Mouse (Mus musculus): Measurements from ENCODE around the gene Trpm8.

Trpm8 gene

GRCm38 (mm10) chr1:88355681-88356080, 78.2 kb downstream of the Trpm8 start:
- no peak for DNase-seq (ENCODE audit: low spot score)

GRCm38 (mm10) chr1:88356616-88357015, 79.2 kb downstream of the Trpm8 start:
- DNase-seq (ENCODE audit: low spot score), result no peak

DNA sequence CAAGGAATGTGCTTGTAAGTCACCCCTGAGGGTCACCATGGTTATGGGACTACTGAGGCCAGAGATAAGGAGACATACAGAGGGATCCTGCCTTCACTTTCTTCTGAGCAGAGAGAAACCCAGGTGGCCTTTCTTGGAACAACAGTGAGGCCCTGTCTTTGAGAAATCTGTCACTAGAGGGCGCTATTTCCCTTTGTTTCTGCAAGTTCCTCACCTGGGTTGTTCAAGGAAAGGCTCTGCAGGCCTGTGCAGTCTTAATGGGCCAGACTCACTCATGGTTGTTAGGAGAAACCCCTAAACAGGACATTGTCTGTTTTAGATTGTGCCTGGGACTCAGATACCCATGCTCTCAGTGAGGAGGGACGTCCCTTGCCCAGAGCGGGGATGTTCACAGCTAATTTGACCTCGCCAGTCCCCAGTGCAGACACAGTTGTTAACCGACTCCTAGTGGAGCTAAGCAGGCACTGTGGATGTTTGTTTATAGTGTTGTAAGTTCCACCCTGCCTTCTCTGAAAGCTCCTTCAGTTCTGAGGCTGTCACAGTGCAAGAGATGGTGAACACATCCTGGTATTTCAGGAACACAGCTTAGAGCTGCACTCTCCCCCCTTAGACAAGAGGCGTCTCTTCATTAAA, 80.1 kb downstream of the Trpm8 start:
- peak; percentile 72 for DNase-seq (ENCODE audit: low spot score)

DNA sequence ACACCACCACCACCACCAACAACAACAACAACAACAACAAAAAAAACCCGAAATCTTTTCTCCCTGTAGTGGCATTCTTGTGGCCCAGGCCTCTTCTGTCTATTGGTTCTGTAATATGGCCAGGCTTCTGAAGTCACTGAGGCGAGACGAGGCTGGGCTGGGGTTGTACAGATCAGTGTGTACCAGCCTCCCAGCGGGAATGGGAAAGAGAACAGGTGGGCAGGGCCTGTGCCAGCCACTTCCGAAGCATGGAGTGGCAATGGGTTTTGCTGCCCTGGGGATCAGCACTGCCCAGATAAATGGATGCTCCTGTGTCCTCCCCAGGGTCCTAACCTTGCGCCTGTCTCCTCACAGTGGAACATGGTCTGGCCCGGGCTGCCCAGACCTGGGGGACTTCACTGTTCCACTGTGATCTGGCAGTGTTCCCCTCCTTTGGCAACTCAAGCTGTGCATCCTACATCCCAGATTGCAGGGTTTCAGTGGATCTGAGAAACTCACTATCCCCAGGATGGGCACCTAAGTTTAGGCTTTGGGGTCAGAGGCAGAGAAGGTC, 80.7 kb downstream of the Trpm8 start:
- DNase-seq (ENCODE audit: low spot score), result no peak

DNA sequence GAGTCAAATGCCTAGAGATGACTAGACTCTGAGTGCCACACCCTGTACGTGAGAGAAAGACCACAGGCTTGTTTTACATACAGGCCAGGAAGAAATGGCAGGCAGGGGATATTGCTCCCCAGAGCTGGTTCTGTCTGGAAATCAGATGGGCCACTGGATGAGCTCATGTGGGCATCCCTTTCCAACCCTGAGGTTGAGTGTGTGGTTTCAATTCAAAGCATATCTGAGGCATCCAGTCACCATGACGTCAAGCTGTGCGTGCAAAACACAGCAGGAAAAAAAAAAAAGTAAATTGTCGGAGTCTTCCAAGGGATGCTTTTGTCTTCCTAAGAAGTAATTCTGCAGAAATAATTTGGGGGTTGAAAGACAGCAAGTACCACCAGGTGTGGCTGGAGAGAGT, 83.6 kb downstream of the Trpm8 start:
- no peak for DNase-seq (ENCODE audit: low spot score)

GRCm38 (mm10) chr1:88366881-88367644, 89.6 kb downstream of the Trpm8 start:
- no peak for DNase-seq (ENCODE audit: low spot score)

GRCm38 (mm10) chr1:88378446-88378845, 101.0 kb downstream of the Trpm8 start:
- no peak for DNase-seq (ENCODE audit: low spot score)

DNA sequence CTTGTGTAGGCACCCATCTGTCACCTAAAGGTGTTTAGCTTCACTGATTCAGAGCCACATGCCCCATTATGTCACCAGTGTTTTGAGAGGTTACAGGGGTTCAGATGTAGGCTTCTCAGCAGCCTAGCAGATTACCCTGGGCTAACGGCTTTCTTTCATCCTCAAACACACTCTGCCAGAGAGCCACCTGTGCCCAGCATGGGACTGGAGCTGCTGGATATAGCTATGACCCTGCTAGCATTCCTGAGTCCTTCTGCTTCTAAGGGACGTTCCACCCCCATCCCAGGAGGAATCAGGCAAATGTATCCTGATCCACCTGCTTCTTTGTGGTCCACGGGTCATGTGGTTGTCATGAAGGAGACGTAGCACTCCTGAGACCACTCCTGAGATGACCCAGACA, 114.2 kb downstream of the Trpm8 start:
- DNase-seq (ENCODE audit: low spot score), result no peak

DNA sequence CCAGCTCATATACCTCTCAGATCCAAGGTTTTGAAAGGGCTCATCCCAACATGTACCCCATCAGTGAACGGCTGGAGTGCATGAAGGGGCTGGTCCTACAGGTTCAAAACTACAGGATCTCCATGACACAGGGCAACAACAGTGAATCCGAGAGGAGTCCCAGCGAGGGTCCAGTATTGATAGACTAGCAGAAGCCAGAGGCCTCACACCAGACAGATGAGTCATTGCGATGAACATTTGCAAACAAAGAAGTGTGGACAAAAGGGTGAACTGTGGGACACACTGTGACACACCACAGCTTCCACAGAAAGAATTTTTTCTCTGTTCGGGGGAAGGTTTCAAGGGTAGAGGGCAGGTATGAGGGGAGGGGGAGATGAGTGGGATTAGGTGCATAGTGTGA, 115.9 kb downstream of the Trpm8 start:
- DNase-seq (ENCODE audit: low spot score), result no peak

DNA sequence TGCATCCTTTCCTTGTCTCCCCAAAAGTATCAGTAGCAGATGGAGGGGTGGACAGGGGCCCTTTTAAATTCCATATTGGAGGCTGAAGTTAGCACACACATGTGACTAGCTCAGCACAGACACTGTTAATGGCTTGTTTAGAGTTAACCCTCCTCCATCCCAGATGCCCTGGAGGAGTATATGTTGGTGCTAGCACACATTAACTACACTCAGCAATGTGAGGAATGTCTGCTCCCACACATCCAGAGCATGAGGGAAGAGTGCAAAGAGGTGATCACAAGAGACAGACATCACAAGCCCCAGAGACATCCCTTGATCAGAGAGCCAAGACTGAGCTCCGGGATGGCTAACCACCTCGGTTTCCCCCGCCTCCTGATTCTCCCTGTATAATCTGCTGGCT, 125.9 kb downstream of the Trpm8 start:
- DNase-seq (ENCODE audit: low spot score), result no peak

- no peak for DNase-seq (ENCODE audit: low spot score)
These were observed 128.8 kb downstream of the Trpm8 start for GRCm38 (mm10) chr1:88406078-88406806.

GRCm38 (mm10) chr1:88406807-88407198, 129.3 kb downstream of the Trpm8 start, which contains the start of gene Spp2:
TSS of gene Spp2 (plus strand) at chr1:88406961.
- DNase-seq (ENCODE audit: low spot score), result no peak

- DNase-seq (ENCODE audit: low spot score), result no peak
These were observed 130.9 kb downstream of the Trpm8 start for GRCm38 (mm10) chr1:88408340-88408739.

- no peak for DNase-seq (ENCODE audit: low spot score)
These were observed 134.6 kb downstream of the Trpm8 start for GRCm38 (mm10) chr1:88412013-88412412.

- no peak for DNase-seq (ENCODE audit: low spot score)
These were observed 141.5 kb downstream of the Trpm8 start for GRCm38 (mm10) chr1:88418943-88419342.

- no peak for DNase-seq (ENCODE audit: low spot score)
These were observed 144.6 kb downstream of the Trpm8 start for GRCm38 (mm10) chr1:88422045-88422444.

GRCm38 (mm10) chr1:88422846-88423395, 145.5 kb downstream of the Trpm8 start:
- no peak for DNase-seq (ENCODE audit: low spot score)

GRCm38 (mm10) chr1:88424602-88425252, 147.3 kb downstream of the Trpm8 start:
- peak; percentile 76 for DNase-seq (ENCODE audit: low spot score)

GRCm38 (mm10) chr1:88427987-88428741, 150.7 kb downstream of the Trpm8 start:
- DNase-seq (ENCODE audit: low spot score), result no peak

DNA sequence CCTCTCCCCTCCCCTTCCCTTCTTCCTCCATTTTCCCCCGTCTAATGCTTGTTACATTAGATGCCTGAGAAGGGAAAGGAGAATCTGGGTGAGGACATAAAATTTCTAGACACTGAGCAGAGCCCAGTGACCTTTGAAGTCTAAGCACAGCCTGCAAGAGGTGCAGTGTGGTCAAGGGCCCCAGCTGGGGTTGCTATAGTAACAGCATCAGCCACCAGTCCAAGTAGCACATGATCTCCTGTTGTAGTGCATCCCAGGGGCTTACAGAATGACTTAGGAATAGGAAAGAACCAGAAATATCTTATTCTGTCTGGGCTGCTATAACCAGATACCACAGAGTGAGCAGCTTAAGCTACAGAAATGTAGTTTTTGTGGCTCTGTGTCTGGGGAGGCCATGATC, 152.0 kb downstream of the Trpm8 start:
- no peak for DNase-seq (ENCODE audit: low spot score)

DNA sequence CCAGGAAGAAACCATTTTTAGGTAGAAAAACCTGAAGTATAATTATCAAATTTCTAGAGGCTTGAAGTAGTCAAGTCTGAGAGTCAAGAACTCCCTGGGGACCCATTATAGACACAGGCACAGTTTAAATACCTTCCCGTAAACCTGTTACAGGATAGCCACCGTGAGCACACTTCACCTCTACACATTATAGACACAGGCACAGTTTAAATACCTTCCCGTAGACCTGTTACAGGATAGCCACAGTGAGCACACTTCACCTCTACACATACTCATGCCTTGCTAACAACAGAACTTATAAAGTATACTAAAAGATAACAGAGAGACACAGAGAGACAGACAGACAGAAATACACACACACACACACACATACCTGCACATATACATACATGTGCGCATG, 153.8 kb downstream of the Trpm8 start:
- no peak for DNase-seq (ENCODE audit: low spot score)
